Mouse (Mus musculus): ENCODE measurements around the gene Rarb. TPM values are rescaled to one million over a fixed set of nuclear protein-coding genes. Genes with fewer than 3 reads are reported as not detected.

Rarb gene
- polyA plus RNA-seq, 1 experiment, result not detected

- H3K27ac ChIP-seq (ENCODE audit: insufficient read depth, low read depth, low read length), result no peak overlapping the region
- H3K4me3 ChIP-seq (ENCODE audit: insufficient read depth, low read depth, low read length), result no peak overlapping the region
- 98% methylated on average over 7 of the region's 7 CpGs for WGBS
- H3K4me1 ChIP-seq (ENCODE audit: control insufficient read depth, insufficient read depth, low read length), result no peaks in the 10 kb centered on the region
- no peak for TF ChIP-seq POLR2A (IDR thresholded peaks at IDR 0.05; ENCODE audit: insufficient read depth, low read depth, low read length)
These were observed 310.2 kb downstream of the Rarb start for GRCm38 (mm10) chr14:16508760-16509159.

- Histone ChIP-seq H3K27ac (ENCODE audit: insufficient read depth, low read depth, low read length) (no peak overlapping the region), H3K4me1 (ENCODE audit: control insufficient read depth, insufficient read depth, low read length) (peaks cover 4% of the 10 kb centered on the region; the same call in 1 of the 2 replicates), H3K4me3 (ENCODE audit: insufficient read depth, low read depth, low read length) (no peak overlapping the region)
- 51% methylated on average over 2 of the region's 2 CpGs for WGBS
- TF ChIP-seq CTCF (IDR thresholded peaks at IDR 0.05; ENCODE audit: insufficient read depth, low read depth, low read length) (no peak), POLR2A (IDR thresholded peaks at IDR 0.05; ENCODE audit: insufficient read depth, low read depth, low read length) (no peak)
These were observed 321.7 kb downstream of the Rarb start for GRCm38 (mm10) chr14:16497226-16497661.

DNA sequence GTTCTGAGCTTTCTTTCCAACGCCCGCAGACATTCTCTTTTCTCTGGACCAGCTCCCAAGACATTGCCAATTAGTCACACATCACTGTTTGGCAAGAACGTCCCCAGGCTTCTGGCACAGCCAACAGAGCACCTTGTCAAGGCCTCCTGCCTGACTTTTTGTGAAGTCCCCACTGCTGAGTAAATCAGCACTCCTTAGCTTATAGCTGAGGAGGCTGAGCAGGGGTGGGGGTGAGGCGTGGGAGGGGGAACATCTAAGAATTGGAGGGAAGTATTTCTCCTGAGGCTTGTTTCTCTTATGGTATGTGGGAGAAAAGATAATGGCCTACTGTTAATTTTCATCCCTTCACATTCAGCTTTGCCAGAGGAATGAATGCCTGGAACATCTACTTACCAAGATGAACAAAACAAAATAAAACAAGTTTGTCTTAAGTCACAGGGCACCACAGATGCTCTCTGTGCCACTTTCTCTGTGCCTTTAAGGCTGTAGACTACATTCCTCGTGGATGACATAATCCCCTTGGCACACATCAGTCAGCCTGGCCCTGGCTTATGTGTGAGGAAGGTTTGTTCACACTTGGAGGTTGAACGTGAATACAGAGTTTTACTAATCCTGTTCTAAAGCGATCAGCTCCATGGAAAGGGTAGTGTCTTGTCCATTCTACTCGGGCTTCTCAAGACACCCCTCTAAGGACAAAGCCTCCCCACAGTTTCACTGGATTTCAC, 335.1 kb downstream of the Rarb start:
- Histone ChIP-seq H3K4me1 (ENCODE audit: control insufficient read depth, insufficient read depth, low read length) (peaks cover 5% of the 10 kb centered on the region; the same call in 1 of the 2 replicates), H3K4me3 (ENCODE audit: insufficient read depth, low read depth, low read length) (no peak overlapping the region), H3K27ac (ENCODE audit: insufficient read depth, low read depth, low read length) (no peak overlapping the region)
- TF ChIP-seq CTCF (IDR thresholded peaks at IDR 0.05; ENCODE audit: insufficient read depth, low read depth, low read length) (no peak), POLR2A (IDR thresholded peaks at IDR 0.05; ENCODE audit: insufficient read depth, low read depth, low read length) (no peak)
- WGBS, result 35% methylated on average over 8 of the region's 8 CpGs

GRCm38 (mm10) chr14:16480621-16481020, 338.3 kb downstream of the Rarb start:
- H3K27ac ChIP-seq (ENCODE audit: insufficient read depth, low read depth, low read length), result no peak overlapping the region
- 62% methylated on average over 6 of the region's 6 CpGs for WGBS
- H3K4me3 ChIP-seq (ENCODE audit: insufficient read depth, low read depth, low read length), result no peak overlapping the region
- TF ChIP-seq POLR2A (IDR thresholded peaks at IDR 0.05; ENCODE audit: insufficient read depth, low read depth, low read length), result no peak
- TF ChIP-seq CTCF (IDR thresholded peaks at IDR 0.05; ENCODE audit: insufficient read depth, low read depth, low read length), result no peak
- H3K4me1 ChIP-seq (ENCODE audit: control insufficient read depth, insufficient read depth, low read length), result peaks cover 5% of the 10 kb centered on the region; the same call in 1 of the 2 replicates

DNA sequence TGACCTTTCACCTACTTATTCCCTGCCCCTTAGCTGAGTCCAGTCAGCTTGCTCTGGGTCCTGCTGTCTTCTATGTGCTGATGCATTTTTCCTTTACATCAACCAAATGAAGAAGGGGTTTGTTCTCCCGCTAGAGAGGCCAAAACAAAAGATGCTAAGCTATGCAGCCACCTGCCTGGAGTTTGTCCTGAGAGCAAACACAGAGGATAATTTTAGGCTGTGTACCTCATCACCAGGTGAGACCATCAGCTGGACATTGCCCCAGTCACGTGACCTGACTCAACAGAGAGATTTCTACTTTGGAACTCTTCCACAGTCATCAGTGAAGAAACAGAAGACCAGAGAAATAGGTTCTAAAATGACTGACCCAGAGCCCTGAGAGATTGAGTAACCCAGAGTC, 339.4 kb downstream of the Rarb start:
- H3K27ac ChIP-seq (ENCODE audit: insufficient read depth, low read depth, low read length), result no peak overlapping the region
- no peak for TF ChIP-seq POLR2A (IDR thresholded peaks at IDR 0.05; ENCODE audit: insufficient read depth, low read depth, low read length)
- TF ChIP-seq CTCF (IDR thresholded peaks at IDR 0.05; ENCODE audit: insufficient read depth, low read depth, low read length), result no peak
- 80% methylated on average over 2 of the region's 2 CpGs for WGBS
- H3K4me3 ChIP-seq (ENCODE audit: insufficient read depth, low read depth, low read length), result no peak overlapping the region
- H3K4me1 ChIP-seq (ENCODE audit: control insufficient read depth, insufficient read depth, low read length), result peaks cover 5% of the 10 kb centered on the region; the same call in 1 of the 2 replicates

- no peak for TF ChIP-seq CTCF (IDR thresholded peaks at IDR 0.05; ENCODE audit: insufficient read depth, low read depth, low read length)
- TF ChIP-seq POLR2A (IDR thresholded peaks at IDR 0.05; ENCODE audit: insufficient read depth, low read depth, low read length), result no peak
These were observed 340.2 kb downstream of the Rarb start for GRCm38 (mm10) chr14:16478606-16479323.

GRCm38 (mm10) chr14:16448269-16448987, 370.5 kb downstream of the Rarb start:
- no peak overlapping the region for H3K27ac ChIP-seq (ENCODE audit: insufficient read depth, low read depth, low read length)
- WGBS, result 51% methylated on average over 4 of the region's 4 CpGs
- no peaks in the 10 kb centered on the region for H3K4me1 ChIP-seq (ENCODE audit: control insufficient read depth, insufficient read depth, low read length)
- no peak overlapping the region for H3K4me3 ChIP-seq (ENCODE audit: insufficient read depth, low read depth, low read length)
- TF ChIP-seq POLR2A (IDR thresholded peaks at IDR 0.05; ENCODE audit: insufficient read depth, low read depth, low read length) (no peak), CTCF (IDR thresholded peaks at IDR 0.05; ENCODE audit: insufficient read depth, low read depth, low read length) (no peak)

More at GRCm38 (mm10) chr14:16478606-16479323, 340.2 kb downstream of the Rarb start:
- Histone ChIP-seq H3K4me1 (ENCODE audit: control insufficient read depth, insufficient read depth, low read length) (peaks cover 5% of the 10 kb centered on the region; the same call in 1 of the 2 replicates), H3K4me3 (ENCODE audit: insufficient read depth, low read depth, low read length) (no peak overlapping the region), H3K27ac (ENCODE audit: insufficient read depth, low read depth, low read length) (no peak overlapping the region)
- WGBS, result 98% methylated on average over 1 of the region's 1 CpGs

- Histone ChIP-seq H3K4me3 (ENCODE audit: insufficient read depth, low read depth, low read length) (no peak overlapping the region), H3K27ac (ENCODE audit: insufficient read depth, low read depth, low read length) (no peak overlapping the region), H3K4me1 (ENCODE audit: control insufficient read depth, insufficient read depth, low read length) (no peaks in the 10 kb centered on the region)
- 56% methylated on average over 3 of the region's 3 CpGs for WGBS
- no peak for TF ChIP-seq POLR2A (IDR thresholded peaks at IDR 0.05; ENCODE audit: insufficient read depth, low read depth, low read length)
These were observed 371.4 kb downstream of the Rarb start for GRCm38 (mm10) chr14:16447587-16447986.

GRCm38 (mm10) chr14:16444859-16445258, 374.1 kb downstream of the Rarb start:
- Histone ChIP-seq H3K4me1 (ENCODE audit: control insufficient read depth, insufficient read depth, low read length) (no peaks in the 10 kb centered on the region; the same call in 1 of the 2 replicates), H3K27ac (ENCODE audit: insufficient read depth, low read depth, low read length) (no peak overlapping the region), H3K4me3 (ENCODE audit: insufficient read depth, low read depth, low read length) (no peak overlapping the region)
- no peak for TF ChIP-seq CTCF (IDR thresholded peaks at IDR 0.05; ENCODE audit: insufficient read depth, low read depth, low read length)
- TF ChIP-seq POLR2A (IDR thresholded peaks at IDR 0.05; ENCODE audit: insufficient read depth, low read depth, low read length), result no peak
- 92% methylated on average over 4 of the region's 4 CpGs for WGBS
